Mouse (Mus musculus) liver, adult 2 months (tissue): ENCODE measurements at regions not wholly inside any gene's neighbourhood (a gene's known extent, or its start where the extent isn't known, plus 50 kb on each side); places are given as distances from the start of the nearest gene placed in this dataset.

Source experiments
- CTCF ChIP-seq: fragments of 200-500 bp; IDR thresholded peaks from 2 replicates; pipeline ENCODE4 v1.5.1; 2011; ENCODE audit warnings: low read depth, low read length, control low read depth
- POLR2A ChIP-seq: fragments of 200-500 bp; IDR thresholded peaks from 2 replicates; pipeline ENCODE4 v1.6.1; 2011; ENCODE audit warnings: low read length, control low read depth; ENCODE audit not compliant: insufficient read depth; ENCODE audit errors: extremely low read depth

GRCm38 (mm10) chr1:75839551-75840223, 293.6 kb downstream of the Slc4a3 start:
- TF ChIP-seq CTCF (no peak), POLR2A (no peak)
